Mouse (Mus musculus) thymus, adult 2 months (tissue): ENCODE data around the gene Rreb1.

Experiments
- CTCF ChIP-seq: fragments of 200-500 bp; IDR thresholded peaks from 2 replicates; pipeline ENCODE4 v1.5.1; 2012; ENCODE audit warnings: mild to moderate bottlenecking, control low read depth, low read length, moderate library complexity, borderline replicate concordance; ENCODE audit not compliant: control insufficient read depth, poor library complexity, insufficient read depth; ENCODE audit errors: extremely low read depth
- POLR2A ChIP-seq: fragments of 200-500 bp; IDR thresholded peaks from 2 replicates; pipeline ENCODE4 v1.6.1; 2012; ENCODE audit warnings: mild to moderate bottlenecking, low read length, control low read depth, moderate library complexity; ENCODE audit not compliant: control insufficient read depth, poor library complexity, insufficient read depth; ENCODE audit errors: extremely low read depth

DNA sequence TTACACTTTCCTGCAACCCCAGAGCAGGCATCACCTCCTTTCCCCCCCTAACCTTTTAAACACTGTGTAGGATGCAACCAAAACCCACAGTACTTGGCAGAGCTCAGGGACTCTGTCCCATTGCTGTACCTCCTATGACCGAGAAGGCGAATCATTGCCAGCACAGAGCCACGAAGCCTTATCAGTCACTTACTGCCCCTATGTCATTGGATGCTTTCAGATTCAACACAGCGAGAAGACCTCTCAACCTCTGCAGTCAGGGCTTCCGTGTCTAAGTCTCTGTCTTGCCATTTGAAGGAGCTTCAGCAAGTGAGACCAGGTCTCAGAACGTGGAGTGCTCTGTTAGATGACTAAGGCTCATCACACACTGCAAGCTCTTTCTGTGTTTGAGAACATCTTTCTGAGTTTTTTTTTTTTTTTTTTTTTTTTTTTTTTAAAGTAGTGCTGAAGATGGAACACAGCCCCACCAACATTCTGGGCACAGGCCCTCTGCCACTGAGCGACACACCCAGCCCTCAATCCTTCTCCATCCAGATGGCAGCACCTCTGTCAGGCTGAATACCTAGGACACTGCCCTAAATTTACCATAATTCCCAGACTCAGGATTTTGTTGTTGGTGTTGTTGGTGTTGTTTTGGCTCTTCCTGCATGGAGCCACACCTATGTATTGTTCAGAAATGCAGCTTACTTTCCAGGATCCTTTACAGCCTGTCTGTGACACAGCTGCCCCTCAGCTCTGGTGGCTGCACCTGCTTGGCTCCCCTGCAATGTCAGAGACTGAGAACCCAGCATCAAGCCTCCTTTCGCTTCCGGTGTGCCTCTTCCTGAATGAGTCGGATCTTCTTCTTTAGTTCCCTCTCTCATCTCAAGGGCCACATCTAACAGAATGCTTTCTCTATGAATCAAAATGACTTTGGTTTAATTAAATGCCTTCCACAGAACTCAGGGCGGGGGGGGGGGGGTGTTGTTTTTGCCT lies 23.2 kb downstream of the Rreb1 start:
- TF ChIP-seq POLR2A, result no peak
- 0 out of 2 replicates have a peak, but pooled peaks have one; percentile 32 for TF ChIP-seq CTCF
